Mouse (Mus musculus) ES-Bruce4 (cell line): ENCODE results near the gene Dock10. TPM values are rescaled to one million over a fixed set of nuclear protein-coding genes. Genes with fewer than 3 reads are reported as not detected.

Source experiments
- H3K27ac ChIP-seq: 2 replicates; pipeline ENCODE4 v1.5.1; 2012; ENCODE audit warnings: low read length, inconsistent platforms; ENCODE audit not compliant: insufficient read depth
- H3K27me3 ChIP-seq: 2 replicates; pipeline ENCODE4 v1.6.1; 2012; ENCODE audit warnings: mild to moderate bottlenecking, low read length, inconsistent platforms; ENCODE audit not compliant: control insufficient read depth, poor library complexity, insufficient read depth, severe bottlenecking
- H3K36me3 ChIP-seq: 2 replicates; pipeline ENCODE4 v1.6.1; 2012; ENCODE audit warnings: inconsistent platforms, mild to moderate bottlenecking, low read length, moderate library complexity; ENCODE audit not compliant: control insufficient read depth, poor library complexity, insufficient read depth, severe bottlenecking
- H3K4me1 ChIP-seq: one replicate; pipeline ENCODE4 v1.8.1; 2011; ENCODE audit warnings: low read length; ENCODE audit not compliant: control insufficient read depth, insufficient read depth
- H3K4me3 ChIP-seq: 2 replicates; pipeline ENCODE4 v1.5.1; 2011; ENCODE audit warnings: low read depth, mild to moderate bottlenecking, low read length
- H3K9ac ChIP-seq: 2 replicates; pipeline ENCODE4 v1.6.1; 2012; ENCODE audit warnings: low read depth, mild to moderate bottlenecking, inconsistent platforms; ENCODE audit not compliant: poor library complexity, severe bottlenecking
- H3K9me3 ChIP-seq: replicated peaks from 2 replicates; pipeline ENCODE4 v1.6.1; 2012; ENCODE audit warnings: mild to moderate bottlenecking, low read length, inconsistent platforms; ENCODE audit not compliant: control insufficient read depth, poor library complexity, insufficient read depth, severe bottlenecking
- CTCF ChIP-seq: IDR thresholded peaks from one replicate; pipeline ENCODE4 v1.8.1; 2011; ENCODE audit warnings: low read depth, low read length
- EP300 ChIP-seq: IDR thresholded peaks from 2 replicates; pipeline ENCODE4 v1.6.1; 2011; ENCODE audit warnings: low read depth, low read length; ENCODE audit not compliant: insufficient read depth
- POLR2A ChIP-seq: IDR thresholded peaks from one replicate; pipeline ENCODE4 v1.8.1; 2011; ENCODE audit warnings: low read length; ENCODE audit not compliant: insufficient read depth
- polyA plus RNA-seq: library from polyadenylated mRNA; stranded (reverse); fragments of >200 nt; gene quantifications from 2 replicates; pipeline ENCODE4 v1.2.4, GENCODE M21; 2011; ENCODE audit warnings: low read depth; ENCODE audit not compliant: missing spikeins, insufficient read depth, insufficient read length

The Dock10 gene
- polyA plus RNA-seq, 1 experiment = not detected

- H3K4me3 ChIP-seq = no peak overlapping the region
- H3K27ac ChIP-seq = no peak overlapping the region
- H3K27me3 ChIP-seq = no peaks in the 10 kb centered on the region; the same call in 1 of the 2 replicates
- no peaks in the 10 kb centered on the region for H3K4me1 ChIP-seq
- no peak overlapping the region for H3K9ac ChIP-seq
- H3K36me3 ChIP-seq = no peaks in the 10 kb centered on the region
- no peaks in the 10 kb centered on the region for H3K9me3 ChIP-seq
- TF ChIP-seq EP300 (no peak), POLR2A (no peak), CTCF (no peak)
Measured at GRCm38 (mm10) chr1:80718666-80719065, 39.7 kb downstream of the Dock10 start.

GRCm38 (mm10) chr1:80715917-80716316 lies 42.4 kb downstream of the Dock10 start:
- H3K27ac ChIP-seq = no peak overlapping the region
- H3K27me3 ChIP-seq = no peaks in the 10 kb centered on the region; the same call in 1 of the 2 replicates
- no peaks in the 10 kb centered on the region for H3K9me3 ChIP-seq
- H3K4me1 ChIP-seq = no peaks in the 10 kb centered on the region
- no peak overlapping the region for H3K4me3 ChIP-seq
- H3K36me3 ChIP-seq = no peaks in the 10 kb centered on the region
- no peak overlapping the region for H3K9ac ChIP-seq
- TF ChIP-seq POLR2A = no peak
- TF ChIP-seq CTCF = no peak
- no peak for TF ChIP-seq EP300

GRCm38 (mm10) chr1:80713920-80714319 lies 44.4 kb downstream of the Dock10 start:
- H3K9ac ChIP-seq = no peak overlapping the region
- H3K27ac ChIP-seq = no peak overlapping the region
- H3K27me3 ChIP-seq = no peaks in the 10 kb centered on the region; the same call in 1 of the 2 replicates
- H3K4me3 ChIP-seq = no peak overlapping the region
- H3K9me3 ChIP-seq = no peaks in the 10 kb centered on the region
- H3K36me3 ChIP-seq = no peaks in the 10 kb centered on the region
- no peaks in the 10 kb centered on the region for H3K4me1 ChIP-seq
- TF ChIP-seq CTCF (no peak), POLR2A (no peak), EP300 (no peak)

GRCm38 (mm10) chr1:80710607-80711261 lies 47.6 kb downstream of the Dock10 start:
- Histone ChIP-seq H3K27ac (no peak overlapping the region), H3K27me3 (no peaks in the 10 kb centered on the region; the same call in 1 of the 2 replicates), H3K9me3 (no peaks in the 10 kb centered on the region), H3K9ac (no peak overlapping the region), H3K36me3 (no peaks in the 10 kb centered on the region), H3K4me1 (no peaks in the 10 kb centered on the region), H3K4me3 (no peak overlapping the region)
- TF ChIP-seq POLR2A (no peak), EP300 (no peak), CTCF (no peak)

GRCm38 (mm10) chr1:80710097-80710541 lies 48.2 kb downstream of the Dock10 start:
- no peaks in the 10 kb centered on the region for H3K9me3 ChIP-seq
- no peaks in the 10 kb centered on the region; the same call in 1 of the 2 replicates for H3K27me3 ChIP-seq
- H3K4me3 ChIP-seq = no peak overlapping the region
- no peak for TF ChIP-seq POLR2A
- no peaks in the 10 kb centered on the region for H3K36me3 ChIP-seq
- H3K4me1 ChIP-seq = no peaks in the 10 kb centered on the region
- H3K27ac ChIP-seq = no peak overlapping the region
- no peak overlapping the region for H3K9ac ChIP-seq

GRCm38 (mm10) chr1:80709299-80709698 lies 49.0 kb downstream of the Dock10 start:
- Histone ChIP-seq H3K4me3 (no peak overlapping the region), H3K27ac (no peak overlapping the region)

More at GRCm38 (mm10) chr1:80709299-80709698, 49.0 kb downstream of the Dock10 start:
- no peaks in the 10 kb centered on the region for H3K36me3 ChIP-seq
- H3K9me3 ChIP-seq = no peaks in the 10 kb centered on the region
- no peak for TF ChIP-seq EP300
- no peak for TF ChIP-seq CTCF
- no peak for TF ChIP-seq POLR2A
- H3K9ac ChIP-seq = no peak overlapping the region
- no peaks in the 10 kb centered on the region; the same call in 1 of the 2 replicates for H3K27me3 ChIP-seq
- no peaks in the 10 kb centered on the region for H3K4me1 ChIP-seq
